Mouse (Mus musculus) ES-CJ7 (cell line): ENCODE data around the gene Slc25a19.
A peak's percentile ranks its signal among the peaks of the same experiment; 100 is the strongest.

Source experiments
- DNase-seq: peaks from one replicate; pipeline ENCODE4 v3.0.0; 2011; ENCODE audit warnings: low read depth, low spot score

Gene Slc25a19

GRCm38 (mm10) chr11:115618732-115619516 lies 9.2 kb downstream of the Slc25a19 start:
- no peak for DNase-seq

- DNase-seq, result no peak
These were observed 10.1 kb downstream of the Slc25a19 start for GRCm38 (mm10) chr11:115618001-115618400.

GRCm38 (mm10) chr11:115616893-115617292 lies 11.2 kb downstream of the Slc25a19 start:
- DNase-seq, result no peak

- no peak for DNase-seq
These were observed 11.7 kb downstream of the Slc25a19 start for GRCm38 (mm10) chr11:115616371-115616770.

GRCm38 (mm10) chr11:115615875-115616274 lies 12.2 kb downstream of the Slc25a19 start:
- DNase-seq, result no peak

- DNase-seq, result peak; percentile 89
These were observed 12.8 kb downstream of the Slc25a19 start for GRCm38 (mm10) chr11:115615108-115615825.

GRCm38 (mm10) chr11:115614346-115615107 lies 13.6 kb downstream of the Slc25a19 start:
- peak; percentile 50 for DNase-seq

- DNase-seq, result peak; percentile 74
These were observed 14.8 kb downstream of the Slc25a19 start for GRCm38 (mm10) chr11:115613138-115613945.

- peak; percentile 95 for DNase-seq
These were observed 15.5 kb downstream of the Slc25a19 start, which contains the start of gene Mif4gd for GRCm38 (mm10) chr11:115612410-115613137. TSS of gene Mif4gd (minus strand) at chr11:115612969.

GRCm38 (mm10) chr11:115612059-115612409 lies 16.1 kb downstream of the Slc25a19 start:
- no peak for DNase-seq

GRCm38 (mm10) chr11:115611173-115611572 lies 16.9 kb downstream of the Slc25a19 start:
- DNase-seq, result no peak

- DNase-seq, result no peak
These were observed 18.5 kb downstream of the Slc25a19 start for GRCm38 (mm10) chr11:115609576-115609975.

- no peak for DNase-seq
These were observed 19.4 kb downstream of the Slc25a19 start for GRCm38 (mm10) chr11:115608421-115609399.

- no peak for DNase-seq
These were observed 21.4 kb downstream of the Slc25a19 start for GRCm38 (mm10) chr11:115606733-115607132.

- no peak for DNase-seq
These were observed 23.8 kb downstream of the Slc25a19 start for GRCm38 (mm10) chr11:115604304-115604696.

- DNase-seq, result peak; percentile 79
These were observed 24.4 kb downstream of the Slc25a19 start, which contains the start of the genes Mrps7 and Gga3 for GRCm38 (mm10) chr11:115603476-115604303. TSS of gene Mrps7 (plus strand) at chr11:115603925. TSS of gene Gga3 (minus strand) at chr11:115604051.

GRCm38 (mm10) chr11:115603128-115603475 lies 25.0 kb downstream of the Slc25a19 start:
- DNase-seq, result no peak

- no peak for DNase-seq
These were observed 26.9 kb downstream of the Slc25a19 start for GRCm38 (mm10) chr11:115601174-115601573.
